In the genomic region with DNA sequence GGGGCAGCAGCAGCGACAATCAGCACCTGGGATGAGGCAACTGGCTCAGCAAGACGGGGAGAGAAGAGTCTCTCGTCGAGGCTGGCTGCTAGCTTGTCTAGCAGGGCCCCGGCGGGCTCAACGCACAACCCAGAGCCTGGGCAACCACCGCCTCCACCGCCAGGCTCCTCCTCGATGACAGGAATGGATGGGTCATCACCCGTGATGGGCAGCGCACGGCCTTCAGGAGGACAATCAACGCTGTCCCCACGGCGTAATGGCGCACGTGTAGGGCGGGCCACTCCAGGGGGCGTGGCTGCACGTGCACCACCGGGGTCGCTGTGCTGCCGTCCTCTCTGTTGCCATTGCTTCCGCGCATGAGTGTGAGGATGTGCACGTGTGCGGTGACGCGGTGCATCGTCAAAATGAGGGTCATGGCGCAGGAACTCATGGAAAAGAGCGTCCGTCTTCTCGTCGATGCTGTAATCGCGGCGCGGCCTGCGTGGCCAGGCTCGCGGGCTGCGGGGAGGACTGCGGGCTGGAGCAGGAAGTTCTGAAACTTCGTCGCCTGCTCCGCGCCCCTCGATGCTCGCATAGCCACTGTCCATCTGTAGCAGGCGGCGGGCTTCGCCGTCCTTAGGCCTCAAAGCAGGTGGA, we compare ENCODE assay signal across 8 mouse cellular contexts. TPM values are rescaled to one million over a fixed set of nuclear protein-coding genes. Genes with fewer than 3 reads are reported as not detected.
A peak's percentile ranks its signal among the peaks of the same experiment; 100 is the strongest.
DNase-seq lines count a peak whose midpoint lies in the region; ATAC-seq and TF ChIP-seq lines count a peak whose summit lies in the region.

No protein-coding gene starts in this region.

- no peak; the same call in 1 of the 2 replicates for ATAC-seq in heart, embryonic 12.5 days (ENCODE audit: insufficient number of reproducible peaks, low FRiP score)
- peak; percentile 60 for ATAC-seq in hindbrain, embryonic 16.5 days
- peak; percentile 19 for ATAC-seq in midbrain, embryonic 14.5 days (ENCODE audit: low FRiP score, low TSS enrichment)

- WGBS in heart, embryonic 12.5 days = 23% methylated on average over 55 of the region's 55 CpGs
- 18% methylated on average over 55 of the region's 55 CpGs for WGBS in hindbrain, embryonic 16.5 days
- WGBS in midbrain, embryonic 14.5 days = 12% methylated on average over 55 of the region's 55 CpGs

- 0 out of 2 replicates have a peak overlapping the region, but pooled peaks have one; percentile 6 for H3K4me3 ChIP-seq in heart, embryonic 12.5 days
- peak overlapping the region; percentile 5 to 9; a peak in 2 of 4 replicates for H3K4me3 ChIP-seq in ES-E14 (ENCODE audit: insufficient read depth in 1 of 2, low read depth in 1 of 2, low read length in 2 of 2, poor library complexity in 1 of 2, severe bottlenecking in 1 of 2)
- peak overlapping the region; percentile 4; the same call in 1 of the 2 replicates for H3K4me3 ChIP-seq in hindbrain, embryonic 16.5 days (ENCODE audit: low read length)
- no peak overlapping the region for H3K4me3 ChIP-seq in midbrain, embryonic 14.5 days (replicated peaks; ENCODE audit: low read depth, low read length)

- in situ Hi-C loops in ES-E14 (cut with MboI; ENCODE audit: low sequenced_read_pairs in 2 of 2, unreplicated experiment in 2 of 2) = no loop called here

- 0 out of 2 replicates have a peak overlapping the region, but pooled peaks have one; percentile 6 for H3K9ac ChIP-seq in heart, embryonic 12.5 days
- H3K9ac ChIP-seq in ES-E14 (ENCODE audit: insufficient read depth, low read depth, low read length, poor library complexity, severe bottlenecking) = peak overlapping the region; percentile 6; the same call in 1 of the 2 replicates
- H3K9ac ChIP-seq in hindbrain, embryonic 16.5 days (ENCODE audit: low read depth, low read length) = no peak overlapping the region
- no peak overlapping the region for H3K9ac ChIP-seq in midbrain, embryonic 14.5 days (replicated peaks; ENCODE audit: low read length)

- H3K9me3 ChIP-seq in heart, embryonic 12.5 days (replicated peaks) = 0 out of 2 replicates have a peak, but pooled peaks cover 4% of the 10 kb centered on the region
- no peaks in the 10 kb centered on the region for H3K9me3 ChIP-seq in ES-E14 (ENCODE audit: control insufficient read depth, insufficient read depth, low read depth, low read length)
- no peaks in the 10 kb centered on the region for H3K9me3 ChIP-seq in hindbrain, embryonic 16.5 days (ENCODE audit: control insufficient read depth, low read length)
- no peaks in the 10 kb centered on the region for H3K9me3 ChIP-seq in midbrain, embryonic 14.5 days (ENCODE audit: control insufficient read depth, low read length)

- H3K4me1 ChIP-seq in heart, embryonic 12.5 days (replicated peaks) = peaks cover 28% of the 10 kb centered on the region
- peaks cover 3 to 15% of the 10 kb centered on the region in 2 experiments; a peak in 1 of 4 replicates for H3K4me1 ChIP-seq in ES-E14 (ENCODE audit: control insufficient read depth in 2 of 2, insufficient read depth in 2 of 2, low read length in 2 of 2, poor library complexity in 1 of 2)
- peaks cover 15% of the 10 kb centered on the region for H3K4me1 ChIP-seq in hindbrain, embryonic 16.5 days (ENCODE audit: control insufficient read depth, insufficient read depth, low read depth, low read length)
- H3K4me1 ChIP-seq in midbrain, embryonic 14.5 days (ENCODE audit: control insufficient read depth, insufficient read depth, low read length) = peaks cover 16% of the 10 kb centered on the region

- H3K4me2 ChIP-seq in heart, embryonic 12.5 days = peak overlapping the region; percentile 47
- H3K4me2 ChIP-seq in hindbrain, embryonic 16.5 days (ENCODE audit: low read length) = peak overlapping the region; percentile 34
- peak overlapping the region; percentile 25 for H3K4me2 ChIP-seq in midbrain, embryonic 14.5 days (ENCODE audit: low read length)

- no peak overlapping the region for H3K27ac ChIP-seq in heart, embryonic 12.5 days (ENCODE audit: poor library complexity, severe bottlenecking)
- H3K27ac ChIP-seq in ES-E14 (ENCODE audit: insufficient read depth, low read depth, low read length, poor library complexity, severe bottlenecking) = no peak overlapping the region
- peak overlapping the region; percentile 31; the same call in 1 of the 2 replicates for H3K27ac ChIP-seq in hindbrain, embryonic 16.5 days (ENCODE audit: low read depth, low read length)
- no peak overlapping the region; the same call in 1 of the 2 replicates for H3K27ac ChIP-seq in midbrain, embryonic 14.5 days (replicated peaks; ENCODE audit: low read depth, low read length)

- no peak for DNase-seq in heart, adult 9 months (ENCODE audit: low spot score in 2 of 2)
- DNase-seq in ES-E14 (ENCODE audit: low read depth, low spot score) (no peak), MN1 (ENCODE audit: low spot score) (no peak)
- peak; percentile 74 for DNase-seq in embryo, embryonic 10.5 days (ENCODE audit: low spot score)
- peak; percentile 72 for DNase-seq in midbrain, embryonic 14.5 days
- no peak for DNase-seq in T-cell, adult 2 months (ENCODE audit: low spot score)

- peaks cover 22% of the 10 kb centered on the region for H3K27me3 ChIP-seq in heart, embryonic 12.5 days (replicated peaks)
- no peaks in the 10 kb centered on the region for H3K27me3 ChIP-seq in hindbrain, embryonic 16.5 days (replicated peaks; ENCODE audit: control insufficient read depth, insufficient read depth, low read length)
- no peaks in the 10 kb centered on the region for H3K27me3 ChIP-seq in midbrain, embryonic 14.5 days (ENCODE audit: control insufficient read depth, insufficient read depth, low read length)

- H3K36me3 ChIP-seq in heart, embryonic 12.5 days = peaks cover 67% of the 10 kb centered on the region
- peaks cover 79% of the 10 kb centered on the region for H3K36me3 ChIP-seq in ES-E14 (ENCODE audit: control insufficient read depth, insufficient read depth, low read length, poor library complexity, severe bottlenecking)
- H3K36me3 ChIP-seq in hindbrain, embryonic 16.5 days (ENCODE audit: control insufficient read depth, insufficient read depth, low read length) = peaks cover 65% of the 10 kb centered on the region
- H3K36me3 ChIP-seq in midbrain, embryonic 14.5 days (ENCODE audit: control insufficient read depth, insufficient read depth, low read length) = peaks cover 100% of the 10 kb centered on the region

TF ChIP-seq in ES-E14, 5 proteins besides CTCF, POLR2A, EP300 and RAD21:
- no peak for TF ChIP-seq CHD2 (IDR thresholded peaks at IDR 0.05; ENCODE audit: low read depth, low read length)
- TF ChIP-seq ZC3H11A (IDR thresholded peaks at IDR 0.05; ENCODE audit: borderline replicate concordance, low read depth, low read length) = no peak
- no peak for TF ChIP-seq ZNF384 (IDR thresholded peaks at IDR 0.05; ENCODE audit: low read depth, low read length)
- no peak for TF ChIP-seq MAFK (IDR thresholded peaks at IDR 0.05; ENCODE audit: insufficient read depth, low read depth, low read length)
- TF ChIP-seq HCFC1 (IDR thresholded peaks at IDR 0.05; ENCODE audit: borderline replicate concordance, insufficient read depth, low read length) = no peak

RNA-seq across cellular contexts. Expression of a gene that starts 7.0 kb away (rescaled TPM):
- 827 and 861 TPM in 2 replicates for polyA plus RNA-seq in heart, embryonic 12.5 days (2016; fragmentation: Nextera tagmentation; extraction: Ambion mirVana)
- total RNA-seq in ES-E14 (2012; rRNA removed) = 217 and 226 TPM in 2 replicates
- polyA plus RNA-seq in hindbrain, embryonic 16.5 days (2015; fragmentation: Nextera tagmentation; extraction: Ambion mirVana) = 554 and 581 TPM in 2 replicates
- polyA plus RNA-seq in midbrain, embryonic 14.5 days (2014; fragmentation: Nextera tagmentation; extraction: Ambion mirVana) = 407 and 480 TPM in 2 replicates

RNA-seq across cellular contexts. Expression of a gene that starts 9.2 kb away (rescaled TPM):
- polyA plus RNA-seq in heart, embryonic 12.5 days (2016; fragmentation: Nextera tagmentation; extraction: Ambion mirVana) = 1.7 and 3.6 TPM in 2 replicates
- 20.9 and 41.0 TPM in 2 replicates for total RNA-seq in ES-E14 (2012; rRNA removed)
- polyA plus RNA-seq in hindbrain, embryonic 16.5 days (2015; fragmentation: Nextera tagmentation; extraction: Ambion mirVana) = 98.8 and 130 TPM in 2 replicates
- 78.9 and 101 TPM in 2 replicates for polyA plus RNA-seq in midbrain, embryonic 14.5 days (2014; fragmentation: Nextera tagmentation; extraction: Ambion mirVana)

RNA-seq across cellular contexts. Expression of a gene that starts 15.8 kb away (rescaled TPM):
- polyA plus RNA-seq in heart, embryonic 12.5 days (2016; fragmentation: Nextera tagmentation; extraction: Ambion mirVana) = 10.8 and 13.8 TPM in 2 replicates
- total RNA-seq in ES-E14 (2012; rRNA removed) = 124 and 141 TPM in 2 replicates
- 17.7 and 18.3 TPM in 2 replicates for polyA plus RNA-seq in hindbrain, embryonic 16.5 days (2015; fragmentation: Nextera tagmentation; extraction: Ambion mirVana)
- polyA plus RNA-seq in midbrain, embryonic 14.5 days (2014; fragmentation: Nextera tagmentation; extraction: Ambion mirVana) = 26.5 and 38.7 TPM in 2 replicates

RNA-seq across cellular contexts. Expression of a gene that starts 16.6 kb away (rescaled TPM):
- 25.9 and 28.9 TPM in 2 replicates for polyA plus RNA-seq in heart, embryonic 12.5 days (2016; fragmentation: Nextera tagmentation; extraction: Ambion mirVana)
- total RNA-seq in ES-E14 (2012; rRNA removed) = 38.3 and 42.6 TPM in 2 replicates
- polyA plus RNA-seq in hindbrain, embryonic 16.5 days (2015; fragmentation: Nextera tagmentation; extraction: Ambion mirVana) = 16.0 and 16.1 TPM in 2 replicates
- 62.6 and 65.6 TPM in 2 replicates for polyA plus RNA-seq in midbrain, embryonic 14.5 days (2014; fragmentation: Nextera tagmentation; extraction: Ambion mirVana)

RNA-seq across cellular contexts. Expression of a gene that starts 26.1 kb away (rescaled TPM):
- 13.0 and 14.6 TPM in 2 replicates for polyA plus RNA-seq in heart, embryonic 12.5 days (2016; fragmentation: Nextera tagmentation; extraction: Ambion mirVana)
- total RNA-seq in ES-E14 (2012; rRNA removed) = 36.6 and 49.3 TPM in 2 replicates
- 10.3 and 13.0 TPM in 2 replicates for polyA plus RNA-seq in hindbrain, embryonic 16.5 days (2015; fragmentation: Nextera tagmentation; extraction: Ambion mirVana)
- 13.2 and 13.3 TPM in 2 replicates for polyA plus RNA-seq in midbrain, embryonic 14.5 days (2014; fragmentation: Nextera tagmentation; extraction: Ambion mirVana)

Comparison
In these comparisons a context has a peak if more than half of its experiments do, and no peak if none do; other contexts are left out.
1. H3K9ac ChIP-seq: peak in heart, embryonic 12.5 days (single experiment) and ES-E14 (single experiment); none in hindbrain, embryonic 16.5 days (single experiment) and midbrain, embryonic 14.5 days (single experiment).
2. DNase-seq: peak in embryo, embryonic 10.5 days (single experiment) and midbrain, embryonic 14.5 days (single experiment); none in heart, adult 9 months (0 of 2), ES-E14 (single experiment), T-cell, adult 2 months (single experiment) and MN1 (single experiment).
3. RNA of a gene that starts 9.2 kb away (polyA plus RNA-seq): 98.8 to 130 TPM in hindbrain, embryonic 16.5 days and 78.9 to 101 TPM in midbrain, embryonic 14.5 days; 1.7 to 3.6 TPM in heart, embryonic 12.5 days; every median in the first group is over 10 times any median in the second.
4. Peak in every context shown above with its lines, with median percentiles within 50 percentile points of each other: H3K4me2 ChIP-seq.